Mouse (Mus musculus): ENCODE measurements at regions not wholly inside any gene's neighbourhood (a gene's known extent, or its start where the extent isn't known, plus 50 kb on each side); places are given as distances from the start of the nearest gene placed in this dataset.

DNA sequence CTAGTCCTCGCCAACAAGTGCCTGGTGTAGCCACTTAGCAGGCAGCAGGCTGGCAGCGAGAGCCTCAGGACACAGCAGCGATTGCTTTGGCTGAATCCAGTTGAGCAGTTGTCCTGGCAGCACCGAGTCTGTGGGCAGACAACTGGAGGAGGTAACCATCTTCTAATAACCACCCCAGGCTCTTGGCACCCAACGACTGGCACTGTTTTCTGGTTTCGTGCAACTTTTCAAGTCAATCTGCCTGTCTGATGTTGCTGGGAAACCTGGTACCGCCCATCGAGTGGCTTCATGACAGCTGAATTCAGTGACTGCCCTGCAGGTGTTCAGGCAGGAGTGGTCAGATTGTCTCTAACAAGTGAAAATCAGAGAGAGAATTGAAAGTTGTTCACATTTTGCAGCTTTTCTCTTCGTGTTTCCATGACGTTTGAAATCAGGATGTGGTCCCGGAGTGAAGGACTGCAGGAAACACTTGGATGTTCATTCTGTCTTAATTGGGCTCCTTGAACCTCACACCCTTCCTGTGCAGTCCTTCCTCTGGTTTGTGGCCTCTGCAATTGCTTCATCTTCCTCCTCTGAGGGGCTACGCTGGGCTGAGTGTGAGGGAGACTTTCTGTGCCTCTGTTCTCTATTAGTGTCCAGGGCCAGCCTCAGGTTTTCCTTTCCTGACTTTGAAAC is 58.1 kb upstream of the Cdkn2b start:
- TF ChIP-seq CTCF (IDR thresholded peaks at IDR 0.05; ENCODE audit: low read depth, low read length) (no peak), POLR2A (IDR thresholded peaks at IDR 0.05; ENCODE audit: extremely low read depth, insufficient read depth, low read length) (no peak)

All from liver, adult 2 months (tissue).